Mouse (Mus musculus) forebrain, embryonic 13.5 days (tissue): Measurements from ENCODE around the gene Lcp2. TPM values are rescaled to one million over a fixed set of nuclear protein-coding genes. Genes with fewer than 3 reads are reported as not detected.

Source experiments
- ATAC-seq: fragments of 200-750 bp; cut with Nextera tagmentation; 2 replicates; pipeline ENCODE4 v1.8.0; 2017
- H3K27ac ChIP-seq: fragments of 300-500 bp; sonication (generic); 2 replicates; pipeline ENCODE4 v1.5.1; 2015; ENCODE audit warnings: inconsistent platforms, mild to moderate bottlenecking, moderate library complexity
- H3K27me3 ChIP-seq: fragments of 300-500 bp; sonication (generic); 2 replicates; pipeline ENCODE4 v1.6.1; 2015; ENCODE audit warnings: mild to moderate bottlenecking, inconsistent platforms
- H3K36me3 ChIP-seq: fragments of 300-500 bp; sonication (generic); 2 replicates; pipeline ENCODE4 v1.6.1; 2015; ENCODE audit warnings: mild to moderate bottlenecking, inconsistent platforms; ENCODE audit not compliant: poor library complexity, severe bottlenecking
- H3K4me1 ChIP-seq: fragments of 300-500 bp; sonication (generic); 2 replicates; pipeline ENCODE4 v1.6.1; 2015; ENCODE audit warnings: inconsistent platforms
- H3K4me2 ChIP-seq: fragments of 300-500 bp; sonication (generic); 2 replicates; pipeline ENCODE4 v1.6.1; 2015; ENCODE audit warnings: inconsistent platforms, mild to moderate bottlenecking, moderate library complexity
- H3K4me3 ChIP-seq: fragments of 300-500 bp; sonication (generic); 2 replicates; pipeline ENCODE4 v1.5.1; 2015; ENCODE audit warnings: mild to moderate bottlenecking, inconsistent platforms
- H3K9ac ChIP-seq: fragments of 300-500 bp; sonication (generic); 2 replicates; pipeline ENCODE4 v1.6.1; 2015; ENCODE audit warnings: mild to moderate bottlenecking, inconsistent platforms
- H3K9me3 ChIP-seq: fragments of 300-500 bp; sonication (generic); replicated peaks from 2 replicates; pipeline ENCODE4 v1.6.1; 2016; ENCODE audit warnings: inconsistent platforms
- WGBS: fragments of 180-500 bp; shearing (Covaris S2); methylation state at CpG from one replicate; pipeline ENCODE4 v1.1.7; 2015; 5-methylcytosine and 5-hydroxymethylcytosine counted together
- polyA plus RNA-seq: library from polyadenylated mRNA; unstranded; fragments of >200 nt; fragmentation: Nextera tagmentation; extraction: Ambion mirVana; gene quantifications from 2 replicates; pipeline ENCODE4 v1.2.1, GENCODE M21; 2015

Lcp2 gene
- polyA plus RNA-seq, 1 experiment from 2014 or later, result 1.4 TPM

GRCm38 (mm10) chr11:34012007-34012652 lies 34.6 kb upstream of the Lcp2 start:
- no peak overlapping the region for H3K4me2 ChIP-seq
- H3K9me3 ChIP-seq, result no peaks in the 10 kb centered on the region
- no peak overlapping the region for H3K27ac ChIP-seq
- H3K27me3 ChIP-seq, result no peaks in the 10 kb centered on the region
- H3K4me3 ChIP-seq, result no peak overlapping the region
- 73% methylated on average over 6 of the region's 6 CpGs for WGBS
- ATAC-seq, result no peak
- no peaks in the 10 kb centered on the region for H3K36me3 ChIP-seq
- H3K9ac ChIP-seq, result no peak overlapping the region
- H3K4me1 ChIP-seq, result no peaks in the 10 kb centered on the region

DNA sequence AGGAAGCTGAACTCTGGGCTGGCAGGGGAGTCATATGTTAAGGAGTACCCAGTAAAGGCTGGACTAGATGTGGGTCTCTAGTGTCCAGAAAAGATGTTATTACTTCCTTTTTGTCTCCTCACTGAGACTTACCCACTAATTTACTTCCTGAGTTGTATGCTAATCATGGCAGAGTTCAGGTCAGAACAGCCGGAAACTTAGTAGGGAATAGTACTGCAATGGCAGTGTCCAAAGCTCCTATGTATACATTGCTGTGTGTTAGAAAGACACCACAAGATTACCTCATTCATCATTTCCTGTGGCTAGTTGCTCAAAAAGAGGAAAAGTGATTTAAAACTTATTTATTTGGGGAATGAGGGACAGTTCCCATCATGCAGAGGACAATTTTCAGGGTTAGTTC lies 21.6 kb upstream of the Lcp2 start:
- Histone ChIP-seq H3K27me3 (no peaks in the 10 kb centered on the region), H3K4me3 (no peak overlapping the region), H3K9me3 (no peaks in the 10 kb centered on the region), H3K9ac (no peak overlapping the region), H3K4me2 (no peak overlapping the region), H3K4me1 (no peaks in the 10 kb centered on the region), H3K36me3 (no peaks in the 10 kb centered on the region), H3K27ac (no peak overlapping the region)
- WGBS, result 83% methylated on average over 1 of the region's 1 CpGs
- ATAC-seq, result no peak

GRCm38 (mm10) chr11:34029658-34030057 lies 17.1 kb upstream of the Lcp2 start:
- H3K4me2 ChIP-seq, result no peak overlapping the region
- H3K27me3 ChIP-seq, result no peaks in the 10 kb centered on the region
- no peak overlapping the region for H3K27ac ChIP-seq
- no peaks in the 10 kb centered on the region for H3K36me3 ChIP-seq
- no peak for ATAC-seq
- H3K9ac ChIP-seq, result no peak overlapping the region
- 45% methylated on average over 5 of the region's 5 CpGs for WGBS
- H3K4me3 ChIP-seq, result no peak overlapping the region
- H3K9me3 ChIP-seq, result no peaks in the 10 kb centered on the region
- no peaks in the 10 kb centered on the region for H3K4me1 ChIP-seq

DNA sequence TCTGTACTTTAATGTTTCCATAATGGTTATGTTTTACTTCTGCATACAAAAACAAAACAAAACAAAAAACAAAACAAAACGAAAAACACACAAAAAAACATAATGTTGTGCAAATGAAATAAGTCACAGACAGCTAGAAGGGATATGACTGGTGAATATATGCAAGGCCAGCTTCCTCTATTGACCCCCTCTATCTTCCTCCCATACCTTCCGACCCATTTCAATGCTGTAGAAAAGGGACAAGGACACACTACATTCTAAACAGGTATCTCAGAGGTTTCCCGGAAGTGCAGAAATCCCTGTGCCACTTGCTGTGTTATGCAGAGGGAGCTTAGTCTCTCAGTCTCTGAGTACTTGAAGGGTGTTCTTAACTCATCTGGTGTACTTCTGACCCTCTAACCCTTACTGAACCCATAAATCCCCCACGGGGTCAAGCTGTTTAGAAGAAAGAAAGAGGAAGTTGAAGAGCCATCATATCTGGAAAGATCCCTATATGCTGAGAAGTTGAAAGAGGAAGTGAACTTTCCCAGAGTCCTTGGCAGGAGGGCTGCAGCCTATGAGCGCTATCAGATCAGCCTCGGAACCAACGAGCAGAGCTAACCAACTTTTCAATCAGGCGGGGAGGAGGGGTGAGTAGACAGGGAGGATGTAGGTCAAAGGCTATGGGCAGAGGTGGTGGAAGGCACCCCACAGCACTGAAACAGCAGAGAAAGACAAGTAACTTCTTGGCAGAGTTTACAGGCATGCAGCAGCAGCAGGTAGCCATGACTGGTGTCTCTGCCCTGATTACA lies 15.5 kb upstream of the Lcp2 start:
- no peak overlapping the region for H3K9ac ChIP-seq
- H3K36me3 ChIP-seq, result no peaks in the 10 kb centered on the region
- no peaks in the 10 kb centered on the region for H3K27me3 ChIP-seq
- no peaks in the 10 kb centered on the region for H3K4me1 ChIP-seq
- no peaks in the 10 kb centered on the region for H3K9me3 ChIP-seq
- ATAC-seq, result no peak
- no peak overlapping the region for H3K27ac ChIP-seq
- H3K4me2 ChIP-seq, result no peak overlapping the region
- 79% methylated on average over 8 of the region's 8 CpGs for WGBS
- H3K4me3 ChIP-seq, result no peak overlapping the region

DNA sequence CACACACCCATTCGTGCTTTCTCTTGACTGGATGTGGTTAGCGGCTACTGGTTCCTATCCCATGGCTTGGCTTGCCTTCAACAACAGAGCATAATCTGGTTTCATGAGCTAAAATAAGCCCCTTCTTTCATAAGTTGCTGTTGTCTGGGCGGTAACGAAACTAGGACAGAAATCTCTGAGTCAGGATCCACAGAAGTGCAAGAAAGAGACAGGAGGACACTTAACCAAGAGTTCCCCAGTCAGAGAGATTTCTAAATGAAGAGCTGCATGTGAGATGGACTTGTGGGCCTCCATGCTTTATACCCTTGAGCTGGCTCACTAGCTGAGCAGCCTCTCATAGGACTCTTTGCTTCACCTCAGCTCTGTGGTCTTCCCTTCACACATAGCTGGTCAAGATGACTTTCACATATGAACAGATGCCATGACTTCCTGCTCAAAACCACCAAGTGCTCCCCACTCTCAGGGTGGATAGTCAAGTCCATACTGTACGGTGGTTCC lies 12.7 kb upstream of the Lcp2 start:
- WGBS, result 96% methylated on average over 5 of the region's 5 CpGs
- Histone ChIP-seq H3K4me1 (no peaks in the 10 kb centered on the region), H3K9ac (no peak overlapping the region), H3K27ac (no peak overlapping the region), H3K27me3 (no peaks in the 10 kb centered on the region), H3K4me2 (no peak overlapping the region), H3K9me3 (no peaks in the 10 kb centered on the region), H3K36me3 (no peaks in the 10 kb centered on the region), H3K4me3 (no peak overlapping the region)
- no peak for ATAC-seq

- Histone ChIP-seq H3K4me2 (no peak overlapping the region), H3K9ac (no peak overlapping the region), H3K27ac (no peak overlapping the region), H3K4me1 (no peaks in the 10 kb centered on the region), H3K4me3 (no peak overlapping the region), H3K27me3 (no peaks in the 10 kb centered on the region), H3K9me3 (no peaks in the 10 kb centered on the region), H3K36me3 (no peaks in the 10 kb centered on the region)
- 72% methylated on average over 2 of the region's 2 CpGs for WGBS
- no peak for ATAC-seq
These were observed 11.9 kb upstream of the Lcp2 start for GRCm38 (mm10) chr11:34034794-34035193.

DNA sequence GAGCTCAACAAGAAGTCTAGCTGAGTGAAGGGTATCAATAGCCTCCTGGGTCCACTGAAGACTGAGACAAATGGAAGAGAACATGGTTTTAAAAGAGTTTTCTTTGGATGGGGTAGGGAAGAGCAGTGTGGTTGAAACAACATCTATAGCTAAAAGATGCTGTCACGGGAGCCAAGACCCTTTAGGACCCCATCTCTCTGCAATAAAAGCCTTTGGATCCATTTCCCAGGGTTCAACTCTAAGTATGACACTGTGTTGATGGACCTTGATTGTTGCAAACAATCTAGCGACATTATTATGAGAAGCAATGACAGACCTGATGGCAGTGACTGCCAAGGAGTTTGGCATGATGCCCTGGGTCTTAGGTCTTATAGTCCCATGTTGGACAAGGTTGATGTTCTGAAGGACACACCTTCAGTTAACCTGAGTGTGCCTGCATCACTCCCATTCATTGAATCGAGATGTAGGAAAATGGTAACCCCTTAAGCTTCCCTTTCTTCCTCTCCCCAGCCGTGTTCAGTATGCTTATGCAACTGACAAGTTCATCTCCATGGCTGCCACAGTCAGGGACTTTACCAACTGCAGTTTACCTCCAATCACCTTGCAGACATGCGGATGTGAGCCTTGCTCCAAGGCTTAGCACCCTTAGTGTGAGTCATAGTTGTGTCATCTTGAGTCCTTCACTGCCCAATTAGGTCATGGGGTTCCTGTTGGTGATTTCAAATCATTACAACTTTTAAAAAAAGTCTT lies 10.6 kb upstream of the Lcp2 start:
- H3K4me2 ChIP-seq, result no peak overlapping the region
- no peaks in the 10 kb centered on the region for H3K4me1 ChIP-seq
- no peaks in the 10 kb centered on the region for H3K27me3 ChIP-seq
- H3K27ac ChIP-seq, result no peak overlapping the region
- ATAC-seq, result no peak
- no peaks in the 10 kb centered on the region for H3K36me3 ChIP-seq
- no peaks in the 10 kb centered on the region for H3K9me3 ChIP-seq
- WGBS, result 86% methylated on average over 5 of the region's 5 CpGs
- no peak overlapping the region for H3K4me3 ChIP-seq
- H3K9ac ChIP-seq, result no peak overlapping the region

DNA sequence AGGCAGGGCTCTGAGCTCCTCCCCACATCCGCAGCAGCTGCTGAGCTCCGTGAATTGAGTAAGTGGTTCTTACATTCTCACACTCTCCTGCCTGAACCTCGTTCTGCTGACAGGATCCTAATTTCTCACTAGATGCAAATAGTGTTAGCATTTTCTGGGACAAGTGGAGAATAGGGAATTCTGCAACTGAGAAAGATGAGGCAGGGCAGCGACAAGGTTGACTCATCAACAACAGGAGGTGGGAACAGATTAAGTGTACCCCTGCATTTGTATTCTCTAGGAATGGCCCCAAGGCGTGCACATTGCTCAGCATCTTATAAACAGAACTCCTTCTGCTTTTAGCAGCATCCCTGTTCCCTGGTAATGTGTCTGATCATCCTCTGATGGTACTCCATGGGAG lies 6.7 kb upstream of the Lcp2 start:
- no peak for ATAC-seq
- Histone ChIP-seq H3K4me2 (no peak overlapping the region), H3K9me3 (no peaks in the 10 kb centered on the region), H3K36me3 (no peaks in the 10 kb centered on the region), H3K4me3 (no peak overlapping the region), H3K27ac (no peak overlapping the region), H3K9ac (no peak overlapping the region), H3K27me3 (no peaks in the 10 kb centered on the region), H3K4me1 (no peaks in the 10 kb centered on the region)
- 77% methylated on average over 5 of the region's 5 CpGs for whole genome bisulfite sequencing

- Histone ChIP-seq H3K9ac (no peak overlapping the region), H3K36me3 (no peaks in the 10 kb centered on the region), H3K9me3 (no peaks in the 10 kb centered on the region), H3K4me3 (no peak overlapping the region), H3K4me2 (no peak overlapping the region), H3K4me1 (no peaks in the 10 kb centered on the region), H3K27me3 (no peaks in the 10 kb centered on the region), H3K27ac (no peak overlapping the region)
- WGBS, result 93% methylated on average over 1 of the region's 1 CpGs
- ATAC-seq, result no peak
These were observed 3.9 kb upstream of the Lcp2 start for GRCm38 (mm10) chr11:34042808-34043207.

- H3K4me1 ChIP-seq, result no peaks in the 10 kb centered on the region
- H3K4me3 ChIP-seq, result no peak overlapping the region
- H3K9me3 ChIP-seq, result no peaks in the 10 kb centered on the region
- H3K9ac ChIP-seq, result no peak overlapping the region
- H3K27me3 ChIP-seq, result no peaks in the 10 kb centered on the region
- WGBS, result 87% methylated on average over 5 of the region's 5 CpGs
- H3K36me3 ChIP-seq, result no peaks in the 10 kb centered on the region
- no peak for ATAC-seq
- no peak overlapping the region for H3K4me2 ChIP-seq
- no peak overlapping the region for H3K27ac ChIP-seq
These were observed 820 bp downstream of the Lcp2 start for GRCm38 (mm10) chr11:34047542-34047937.

DNA sequence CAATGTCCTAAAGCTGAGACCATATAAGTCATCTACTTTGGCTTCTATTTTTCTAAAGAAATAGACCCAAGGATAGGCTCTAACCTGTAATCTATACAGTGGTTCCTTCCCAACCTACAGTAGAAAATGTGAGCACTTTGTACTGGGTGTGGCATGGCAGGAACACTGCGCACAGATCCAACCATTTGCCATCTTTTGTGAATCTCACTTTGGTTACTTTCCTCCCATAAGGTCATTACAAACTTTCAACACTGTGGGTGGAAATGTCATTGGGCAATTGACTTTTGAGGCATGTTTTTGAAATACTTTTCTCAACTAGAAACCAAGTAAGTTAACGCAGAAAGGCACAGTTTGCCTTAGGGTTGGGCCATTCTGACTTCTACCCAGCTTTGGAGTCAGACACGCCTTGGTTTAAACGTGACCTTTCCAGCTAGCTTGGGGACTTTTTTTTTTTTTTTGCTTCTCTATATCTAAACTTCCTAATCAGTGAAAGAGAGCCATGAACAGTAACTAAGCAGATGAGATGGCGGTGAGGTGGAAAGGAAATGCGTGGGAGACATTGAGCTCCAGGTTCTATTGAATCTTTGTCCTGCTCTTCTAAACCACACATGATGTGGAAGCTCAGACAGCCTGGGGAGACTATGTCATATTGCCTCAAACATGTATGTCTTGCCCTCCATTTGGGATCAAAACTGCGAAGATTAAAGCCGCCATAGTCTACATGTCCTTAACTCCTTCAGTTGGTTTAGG lies 1.8 kb downstream of the Lcp2 start:
- H3K4me1 ChIP-seq, result no peaks in the 10 kb centered on the region
- no peak overlapping the region for H3K4me3 ChIP-seq
- H3K27ac ChIP-seq, result no peak overlapping the region
- no peak overlapping the region for H3K9ac ChIP-seq
- no peaks in the 10 kb centered on the region for H3K9me3 ChIP-seq
- 96% methylated on average over 8 of the region's 8 CpGs for WGBS
- no peaks in the 10 kb centered on the region for H3K36me3 ChIP-seq
- H3K4me2 ChIP-seq, result no peak overlapping the region
- H3K27me3 ChIP-seq, result no peaks in the 10 kb centered on the region
- ATAC-seq, result no peak

- Histone ChIP-seq H3K27me3 (no peaks in the 10 kb centered on the region), H3K27ac (no peak overlapping the region), H3K9ac (no peak overlapping the region), H3K4me3 (no peak overlapping the region), H3K4me2 (no peak overlapping the region), H3K36me3 (no peaks in the 10 kb centered on the region), H3K9me3 (no peaks in the 10 kb centered on the region), H3K4me1 (no peaks in the 10 kb centered on the region)
- WGBS, result 96% methylated on average over 1 of the region's 1 CpGs
- no peak for ATAC-seq
These were observed 2.3 kb downstream of the Lcp2 start for GRCm38 (mm10) chr11:34049125-34049379.
